Mouse (Mus musculus): ENCODE data around the gene Rnf152.

- TF ChIP-seq CTCF (IDR thresholded peaks at IDR 0.05; ENCODE audit: low read depth, low read length) = no peak
- TF ChIP-seq POLR2A (IDR thresholded peaks at IDR 0.05; ENCODE audit: borderline replicate concordance, low read depth, low read length) = no peak
Measured at GRCm38 (mm10) chr1:105355910-105356290, 610 bp downstream of the Rnf152 start.
